Mouse (Mus musculus) hindbrain, embryonic 16.5 days (tissue): ENCODE measurements at regions not wholly inside any gene's neighbourhood (a gene's known extent, or its start where the extent isn't known, plus 50 kb on each side); places are given as distances from the start of the nearest gene placed in this dataset.

ENCODE experiments used
- ATAC-seq: fragments of 200-750 bp; cut with Nextera tagmentation; 2 replicates; pipeline ENCODE4 v1.8.0; 2017; ENCODE audit warnings: moderate TSS enrichment, moderate library complexity
- H3K27ac ChIP-seq: fragments of 300-500 bp; sonication (generic); 2 replicates; pipeline ENCODE4 v1.5.1; 2014; ENCODE audit warnings: low read depth, mild to moderate bottlenecking, control low read depth, low read length, moderate library complexity
- H3K27me3 ChIP-seq: fragments of 300-500 bp; sonication (generic); replicated peaks from 2 replicates; pipeline ENCODE4 v1.6.1; 2014; ENCODE audit warnings: low read length; ENCODE audit not compliant: control insufficient read depth, insufficient read depth
- H3K36me3 ChIP-seq: fragments of 300-500 bp; sonication (generic); 2 replicates; pipeline ENCODE4 v1.6.1; 2014; ENCODE audit warnings: mild to moderate bottlenecking, low read length, moderate library complexity, mixed read lengths; ENCODE audit not compliant: control insufficient read depth, insufficient read depth
- H3K4me1 ChIP-seq: fragments of 300-500 bp; sonication (generic); 2 replicates; pipeline ENCODE4 v1.6.1; 2014; ENCODE audit warnings: low read depth, low read length; ENCODE audit not compliant: control insufficient read depth, insufficient read depth
- H3K4me2 ChIP-seq: fragments of 300-500 bp; sonication (generic); 2 replicates; pipeline ENCODE4 v1.6.1; 2014; ENCODE audit warnings: mild to moderate bottlenecking, low read length, control low read depth, moderate library complexity
- H3K4me3 ChIP-seq: fragments of 300-500 bp; sonication (generic); 2 replicates; pipeline ENCODE4 v1.5.1; 2014; ENCODE audit warnings: mild to moderate bottlenecking, low read length, control low read depth, moderate library complexity
- H3K9ac ChIP-seq: fragments of 300-500 bp; sonication (generic); 2 replicates; pipeline ENCODE4 v1.6.1; 2014; ENCODE audit warnings: low read depth, mild to moderate bottlenecking, control low read depth, low read length, moderate library complexity
- H3K9me3 ChIP-seq: fragments of 300-500 bp; sonication (generic); 2 replicates; pipeline ENCODE4 v1.6.1; 2014; ENCODE audit warnings: mild to moderate bottlenecking, low read length, moderate library complexity; ENCODE audit not compliant: control insufficient read depth
- WGBS: fragments of 180-500 bp; shearing (Covaris S2); extraction: QIAGEN DNeasy Blood & Tissue Kit; methylation state at CpG from one replicate; pipeline ENCODE4 v1.1.7; 2014; 5-methylcytosine and 5-hydroxymethylcytosine counted together

- Histone ChIP-seq H3K4me2 (no peak overlapping the region), H3K9me3 (no peaks in the 10 kb centered on the region)
- ATAC-seq = no peak
Observed at GRCm38 (mm10) chr13:34446327-34446726, 101.3 kb upstream of the Slc22a23 start.

DNA sequence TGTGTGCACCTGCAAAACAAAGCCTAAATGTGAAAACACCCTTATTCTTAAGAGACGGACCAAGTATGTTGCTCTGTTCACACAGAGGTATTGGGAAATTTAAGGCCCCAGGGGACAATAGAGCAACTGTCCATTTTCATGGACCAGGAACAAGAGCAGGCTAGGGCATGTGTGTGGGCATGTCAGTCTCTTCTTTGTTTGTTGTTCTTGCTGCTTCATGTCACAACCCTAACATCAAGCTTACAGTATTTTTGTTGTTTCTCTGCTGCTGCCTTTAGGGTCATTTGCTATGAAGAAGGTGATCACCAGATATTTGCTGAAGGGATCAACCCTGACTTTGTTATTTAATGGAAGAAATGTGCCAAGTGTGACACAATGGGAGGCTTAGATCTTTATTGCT, 96.4 kb upstream of the Slc22a23 start:
- Histone ChIP-seq H3K9ac (no peak overlapping the region), H3K4me3 (no peak overlapping the region), H3K4me1 (no peaks in the 10 kb centered on the region), H3K27ac (no peak overlapping the region), H3K9me3 (no peaks in the 10 kb centered on the region), H3K27me3 (no peaks in the 10 kb centered on the region), H3K4me2 (no peak overlapping the region), H3K36me3 (no peaks in the 10 kb centered on the region)
- ATAC-seq = no peak
- 63% methylated on average over 1 of the region's 1 CpGs for WGBS

More at GRCm38 (mm10) chr13:34446327-34446726, 101.3 kb upstream of the Slc22a23 start:
- Histone ChIP-seq H3K27ac (no peak overlapping the region), H3K4me1 (no peaks in the 10 kb centered on the region), H3K36me3 (no peaks in the 10 kb centered on the region), H3K4me3 (no peak overlapping the region), H3K27me3 (no peaks in the 10 kb centered on the region), H3K9ac (no peak overlapping the region)
- WGBS = 69% methylated on average over 8 of the region's 8 CpGs

DNA sequence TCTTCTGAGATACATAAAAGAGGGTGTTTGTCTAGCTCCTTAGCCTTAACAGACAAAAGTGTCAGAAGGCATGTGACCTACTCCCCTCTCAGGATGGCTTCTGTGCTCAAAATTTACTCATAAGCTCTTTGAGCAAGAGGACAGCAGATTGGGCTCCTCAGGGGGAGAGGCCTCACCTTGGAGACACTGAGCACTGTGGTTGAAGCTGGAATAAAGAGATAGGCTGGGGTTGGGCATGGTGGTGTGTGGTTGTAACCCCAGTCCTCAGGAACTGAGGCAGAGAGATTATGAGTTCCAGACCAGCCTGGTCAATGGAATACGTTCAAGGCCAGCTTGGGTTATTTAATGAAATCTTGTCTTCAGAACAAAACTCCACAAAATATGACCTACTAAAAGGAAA, 82.5 kb upstream of the Slc22a23 start:
- Histone ChIP-seq H3K9me3 (no peaks in the 10 kb centered on the region), H3K4me2 (no peak overlapping the region), H3K4me1 (no peaks in the 10 kb centered on the region), H3K27me3 (no peaks in the 10 kb centered on the region), H3K36me3 (no peaks in the 10 kb centered on the region), H3K4me3 (no peak overlapping the region), H3K9ac (no peak overlapping the region), H3K27ac (no peak overlapping the region)
- no peak for ATAC-seq
- 90% methylated on average over 1 of the region's 1 CpGs for WGBS

DNA sequence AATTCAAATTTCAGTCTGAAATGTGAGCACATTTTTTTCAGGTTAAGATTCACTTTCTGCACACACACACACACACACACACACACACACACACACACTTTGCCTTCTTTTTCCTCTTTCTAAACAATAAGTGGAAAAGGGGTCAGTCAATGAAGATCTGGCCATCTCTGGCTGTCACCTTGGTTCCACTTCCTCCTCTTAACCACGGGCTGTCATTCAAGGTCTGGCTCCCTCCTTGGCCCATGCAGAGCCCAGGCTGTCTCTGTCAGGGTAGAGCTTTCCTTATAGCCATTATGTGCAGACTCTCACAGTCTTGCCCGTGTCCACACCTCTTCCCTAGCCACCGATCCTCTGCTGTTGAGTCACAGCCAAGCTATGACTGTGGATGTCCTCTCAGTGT, 79.9 kb upstream of the Slc22a23 start:
- H3K36me3 ChIP-seq = no peaks in the 10 kb centered on the region
- H3K27me3 ChIP-seq = no peaks in the 10 kb centered on the region
- H3K4me2 ChIP-seq = no peak overlapping the region
- WGBS = 86% methylated on average over 3 of the region's 3 CpGs
- no peak for ATAC-seq
- H3K4me3 ChIP-seq = no peak overlapping the region
- no peaks in the 10 kb centered on the region for H3K9me3 ChIP-seq
- peaks cover 3% of the 10 kb centered on the region; the same call in 1 of the 2 replicates for H3K4me1 ChIP-seq
- H3K9ac ChIP-seq = no peak overlapping the region
- no peak overlapping the region for H3K27ac ChIP-seq

DNA sequence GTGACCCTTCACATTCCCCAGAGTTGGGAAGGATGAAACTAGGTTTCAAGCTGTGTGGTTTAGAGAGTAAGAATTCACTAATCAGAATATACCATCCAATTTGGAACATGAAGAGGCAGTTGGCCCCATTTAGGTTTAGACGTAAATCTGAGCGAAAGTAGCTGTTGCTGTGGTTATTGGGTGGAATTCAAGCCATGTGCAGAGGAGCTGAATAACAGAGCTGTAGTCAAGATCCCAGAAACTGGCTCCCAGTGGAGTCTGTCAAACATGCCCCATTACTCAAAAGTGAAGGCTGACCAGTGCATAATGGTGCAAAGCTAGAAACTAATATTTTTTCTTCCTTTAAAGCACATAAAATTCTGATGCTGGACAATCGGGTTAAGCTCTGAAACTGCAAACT, 76.7 kb upstream of the Slc22a23 start:
- peak; percentile 42; the same call in 1 of the 2 replicates for ATAC-seq
- Histone ChIP-seq H3K4me2 (no peak overlapping the region), H3K4me3 (no peak overlapping the region), H3K36me3 (no peaks in the 10 kb centered on the region), H3K4me1 (peaks cover 3% of the 10 kb centered on the region; the same call in 1 of the 2 replicates), H3K9me3 (no peaks in the 10 kb centered on the region), H3K27me3 (no peaks in the 10 kb centered on the region), H3K27ac (no peak overlapping the region), H3K9ac (no peak overlapping the region)
- WGBS = 54% methylated on average over 3 of the region's 3 CpGs

- no peaks in the 10 kb centered on the region for H3K9me3 ChIP-seq
- H3K27ac ChIP-seq = no peak overlapping the region
- H3K9ac ChIP-seq = no peak overlapping the region
- no peaks in the 10 kb centered on the region for H3K27me3 ChIP-seq
- no peaks in the 10 kb centered on the region for H3K36me3 ChIP-seq
- H3K4me2 ChIP-seq = no peak overlapping the region
- no peak overlapping the region for H3K4me3 ChIP-seq
- H3K4me1 ChIP-seq = peaks cover 3% of the 10 kb centered on the region; the same call in 1 of the 2 replicates
- ATAC-seq = peak; percentile 37; the same call in 1 of the 2 replicates
- 57% methylated on average over 8 of the region's 8 CpGs for WGBS
Observed at GRCm38 (mm10) chr13:34420341-34421156, 75.6 kb upstream of the Slc22a23 start.

DNA sequence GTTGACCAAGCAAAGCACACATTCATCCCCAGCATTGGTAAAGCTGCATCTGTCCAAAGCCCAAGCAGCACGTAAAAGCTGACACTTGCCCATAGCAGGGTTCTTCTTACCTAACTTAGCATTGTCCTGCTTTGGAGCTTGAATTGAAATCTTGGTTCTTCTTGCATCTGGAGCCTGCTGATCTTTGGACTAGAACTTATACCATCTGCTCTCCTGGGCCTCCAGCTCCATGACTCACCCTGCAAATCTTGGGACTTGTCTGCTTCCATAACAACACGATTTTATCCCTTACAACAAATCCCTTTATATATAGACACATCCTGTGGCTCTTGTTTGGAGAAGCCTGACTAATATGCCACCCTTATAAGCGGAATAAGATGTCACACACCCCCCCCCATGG, 74.1 kb upstream of the Slc22a23 start:
- H3K27me3 ChIP-seq = no peaks in the 10 kb centered on the region
- ATAC-seq = no peak
- no peak overlapping the region for H3K4me2 ChIP-seq
- H3K4me1 ChIP-seq = peaks cover 3% of the 10 kb centered on the region; the same call in 1 of the 2 replicates
- no peak overlapping the region for H3K27ac ChIP-seq
- no peak overlapping the region for H3K9ac ChIP-seq
- WGBS = 85% methylated on average over 3 of the region's 3 CpGs
- no peak overlapping the region for H3K4me3 ChIP-seq
- no peaks in the 10 kb centered on the region for H3K36me3 ChIP-seq
- no peaks in the 10 kb centered on the region for H3K9me3 ChIP-seq

DNA sequence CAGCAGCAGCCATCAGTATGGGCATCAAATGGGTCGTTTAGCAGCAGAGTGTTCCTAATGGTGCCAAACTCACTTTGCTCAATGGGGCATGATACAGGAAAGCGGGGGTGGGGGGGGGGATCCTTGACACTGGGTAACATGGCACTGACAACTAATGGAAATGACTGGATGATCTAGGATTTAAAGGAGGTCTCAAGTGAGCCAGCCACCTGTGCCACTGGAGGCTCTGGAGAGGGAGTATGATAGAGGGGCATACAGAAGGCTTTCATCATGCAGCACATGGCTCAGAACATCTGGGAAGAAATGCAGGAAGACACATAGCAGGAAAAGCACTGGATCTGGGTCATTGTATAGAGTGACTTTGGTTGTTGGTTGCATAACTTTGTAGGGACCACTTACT, 71.6 kb upstream of the Slc22a23 start:
- peaks cover 3% of the 10 kb centered on the region; the same call in 1 of the 2 replicates for H3K4me1 ChIP-seq
- no peak for ATAC-seq
- WGBS = 58% methylated on average over 2 of the region's 2 CpGs
- no peak overlapping the region for H3K4me3 ChIP-seq
- no peak overlapping the region for H3K9ac ChIP-seq
- no peaks in the 10 kb centered on the region for H3K36me3 ChIP-seq
- H3K27ac ChIP-seq = no peak overlapping the region
- H3K4me2 ChIP-seq = no peak overlapping the region
- no peaks in the 10 kb centered on the region for H3K9me3 ChIP-seq
- H3K27me3 ChIP-seq = no peaks in the 10 kb centered on the region

- Histone ChIP-seq H3K27me3 (no peaks in the 10 kb centered on the region), H3K4me1 (no peaks in the 10 kb centered on the region), H3K9me3 (no peaks in the 10 kb centered on the region), H3K4me3 (no peak overlapping the region), H3K27ac (no peak overlapping the region), H3K9ac (no peak overlapping the region), H3K36me3 (no peaks in the 10 kb centered on the region), H3K4me2 (no peak overlapping the region)
- WGBS = 93% methylated on average over 2 of the region's 2 CpGs
- no peak for ATAC-seq
Observed at GRCm38 (mm10) chr13:34414533-34414932, 69.6 kb upstream of the Slc22a23 start.
